Mouse (Mus musculus): ENCODE measurements around the gene Wdr12.
"Not testable (repeated sequence)": the region's sequence is repeated elsewhere in the genome, so short reads cannot be mapped to it uniquely, and the experiment has no call there.

The Wdr12 gene

GRCm38 (mm10) chr1:60098024-60098781, at the start of gene Wdr12, which contains the start of gene Carf:
Gene Wdr12 (minus strand): TSS chr1:60098645.
Gene Carf (plus strand): TSS chr1:60098247.
- peak; percentile 92 for DNase-seq (ENCODE audit: low spot score)

- DNase-seq (ENCODE audit: low spot score): no peak
Measured at GRCm38 (mm10) chr1:60137346-60137745, 38.9 kb upstream of the Wdr12 start.

- DNase-seq (ENCODE audit: low spot score): no peak
Measured at GRCm38 (mm10) chr1:60117721-60118455, 19.4 kb upstream of the Wdr12 start.

- DNase-seq (ENCODE audit: low spot score): no peak
Measured at GRCm38 (mm10) chr1:60104582-60104981, 6.1 kb upstream of the Wdr12 start.

- DNase-seq (ENCODE audit: low spot score): no peak
Measured at GRCm38 (mm10) chr1:60098839-60099238, 394 bp upstream of the Wdr12 start.

GRCm38 (mm10) chr1:60097277-60098023, 995 bp downstream of the Wdr12 start:
- peak; percentile 15 for DNase-seq (ENCODE audit: low spot score)

- no peak for DNase-seq (ENCODE audit: low spot score)
Measured at GRCm38 (mm10) chr1:60096572-60097276, 1.7 kb downstream of the Wdr12 start.

GRCm38 (mm10) chr1:60076411-60076810, 22.0 kb downstream of the Wdr12 start:
- no peak for DNase-seq (ENCODE audit: low spot score)

GRCm38 (mm10) chr1:60075590-60075989, 22.9 kb downstream of the Wdr12 start:
- DNase-seq (ENCODE audit: low spot score): no peak

GRCm38 (mm10) chr1:60074935-60075334, 23.5 kb downstream of the Wdr12 start:
- no peak for DNase-seq (ENCODE audit: low spot score)

GRCm38 (mm10) chr1:60070725-60071124, 27.7 kb downstream of the Wdr12 start:
- not testable (repeated sequence) for DNase-seq (ENCODE audit: low spot score)

- DNase-seq (ENCODE audit: low spot score): no peak
Measured at GRCm38 (mm10) chr1:60056310-60056709, 42.1 kb downstream of the Wdr12 start.

GRCm38 (mm10) chr1:60054659-60055058, 43.8 kb downstream of the Wdr12 start:
- DNase-seq (ENCODE audit: low spot score): no peak

GRCm38 (mm10) chr1:60047481-60047880, 51.0 kb downstream of the Wdr12 start:
- DNase-seq (ENCODE audit: low spot score): not testable (repeated sequence)

- DNase-seq (ENCODE audit: low spot score): no peak
Measured at GRCm38 (mm10) chr1:60044595-60044994, 53.9 kb downstream of the Wdr12 start.

- DNase-seq (ENCODE audit: low spot score): peak; percentile 41
Measured at GRCm38 (mm10) chr1:60042796-60043469, 55.5 kb downstream of the Wdr12 start, which contains the start of gene Ica1l. Gene Ica1l (minus strand): TSS chr1:60043184.

GRCm38 (mm10) chr1:60042398-60042795, 56.0 kb downstream of the Wdr12 start:
- DNase-seq (ENCODE audit: low spot score): no peak

GRCm38 (mm10) chr1:60035044-60035443, 63.4 kb downstream of the Wdr12 start:
- DNase-seq (ENCODE audit: low spot score): no peak

Measured in ovary, postnatal 14 days (tissue).